Mouse (Mus musculus): Measurements from ENCODE around the gene Fam102a.

Fam102a gene

GRCm38 (mm10) chr2:32547380-32547779 lies 12.2 kb downstream of the Fam102a start:
- no peak for DNase-seq

- peak; percentile 80 to 81 for DNase-seq
Observed at GRCm38 (mm10) chr2:32547964-32548739, 13.0 kb downstream of the Fam102a start.

- no peak for DNase-seq
Observed at GRCm38 (mm10) chr2:32549171-32549570, 14.0 kb downstream of the Fam102a start.

- peak in 1 of 2 experiments; percentile 65 for DNase-seq
Observed at GRCm38 (mm10) chr2:32549764-32550163, 14.6 kb downstream of the Fam102a start.

- DNase-seq = no peak
Observed at GRCm38 (mm10) chr2:32551236-32551635, 16.1 kb downstream of the Fam102a start.

GRCm38 (mm10) chr2:32553592-32554148 lies 18.5 kb downstream of the Fam102a start:
- no peak for DNase-seq

GRCm38 (mm10) chr2:32555484-32555883 lies 20.4 kb downstream of the Fam102a start:
- peak in 1 of 2 experiments; percentile 42 for DNase-seq

- no peak for DNase-seq
Observed at GRCm38 (mm10) chr2:32556019-32556418, 20.9 kb downstream of the Fam102a start.

GRCm38 (mm10) chr2:32559570-32559969 lies 24.4 kb downstream of the Fam102a start:
- no peak for DNase-seq

GRCm38 (mm10) chr2:32566536-32567063 lies 31.5 kb downstream of the Fam102a start:
- peak; percentile 71 to 80 for DNase-seq

GRCm38 (mm10) chr2:32568149-32568548 lies 33.0 kb downstream of the Fam102a start:
- peak; percentile 46 to 75 for DNase-seq

- no peak for DNase-seq
Observed at GRCm38 (mm10) chr2:32568941-32569340, 33.8 kb downstream of the Fam102a start.

- peak; percentile 94 to 95 for DNase-seq
Observed at GRCm38 (mm10) chr2:32570698-32571494, 35.8 kb downstream of the Fam102a start, which contains the start of gene Dpm2. TSS of gene Dpm2 (plus strand) at chr2:32570858.

- DNase-seq = no peak
Observed at GRCm38 (mm10) chr2:32572196-32572595, 37.1 kb downstream of the Fam102a start.

GRCm38 (mm10) chr2:32574497-32574896 lies 39.4 kb downstream of the Fam102a start, which contains the start of gene Pip5kl1:
TSS of gene Pip5kl1 (plus strand) at chr2:32574797.
- DNase-seq = no peak

GRCm38 (mm10) chr2:32574901-32575585 lies 39.9 kb downstream of the Fam102a start:
- peak in 1 of 2 experiments; percentile 62 for DNase-seq

- DNase-seq = no peak
Observed at GRCm38 (mm10) chr2:32575586-32576160, 40.5 kb downstream of the Fam102a start, which contains the start of gene 9430097D07Rik. TSS of gene 9430097D07Rik (minus strand) at chr2:32575684.

- no peak for DNase-seq
Observed at GRCm38 (mm10) chr2:32576532-32576931, 41.4 kb downstream of the Fam102a start.

- DNase-seq = peak; percentile 50 to 75
Observed at GRCm38 (mm10) chr2:32578146-32579046, 43.3 kb downstream of the Fam102a start.

- peak in 1 of 2 experiments; percentile 48 for DNase-seq
Observed at GRCm38 (mm10) chr2:32581450-32582095, 46.4 kb downstream of the Fam102a start.

All from kidney, postnatal 25 days (tissue).